Mouse (Mus musculus) liver, embryonic 11.5 days (tissue): Measurements from ENCODE around the gene Dscaml1. TPM values are rescaled to one million over a fixed set of nuclear protein-coding genes. Genes with fewer than 3 reads are reported as not detected.

ENCODE experiments used
- ATAC-seq: fragments of 200-750 bp; cut with Nextera tagmentation; replicated peaks from 2 replicates; pipeline ENCODE4 v1.8.0; 2017; ENCODE audit warnings: moderate number of reproducible peaks, mild to moderate bottlenecking, moderate TSS enrichment, moderate library complexity; ENCODE audit not compliant: low FRiP score
- DNase-seq: peaks from one replicate; pipeline ENCODE4 v3.0.0-alpha.2; 2017; ENCODE audit warnings: low spot score
- H3K27ac ChIP-seq: fragments of 300-500 bp; sonication (generic); 2 replicates; pipeline ENCODE4 v1.5.1; 2014; ENCODE audit warnings: mild to moderate bottlenecking, low read depth, low read length, control low read depth
- H3K27me3 ChIP-seq: fragments of 300-500 bp; sonication (generic); replicated peaks from 2 replicates; pipeline ENCODE4 v1.6.1; 2014; ENCODE audit warnings: low read length, mixed read lengths; ENCODE audit not compliant: control insufficient read depth, insufficient read depth
- H3K36me3 ChIP-seq: fragments of 300-500 bp; sonication (generic); 2 replicates; pipeline ENCODE4 v1.6.1; 2014; ENCODE audit warnings: mild to moderate bottlenecking, low read length, moderate library complexity, mixed read lengths; ENCODE audit not compliant: control insufficient read depth, insufficient read depth
- H3K4me1 ChIP-seq: fragments of 300-500 bp; sonication (generic); replicated peaks from 2 replicates; pipeline ENCODE4 v1.6.1; 2014; ENCODE audit warnings: low read length, mixed read lengths; ENCODE audit not compliant: control insufficient read depth, insufficient read depth
- H3K4me2 ChIP-seq: fragments of 300-500 bp; sonication (generic); 2 replicates; pipeline ENCODE4 v1.6.1; 2014; ENCODE audit warnings: mild to moderate bottlenecking, control low read depth, moderate library complexity
- H3K4me3 ChIP-seq: fragments of 300-500 bp; sonication (generic); 2 replicates; pipeline ENCODE4 v1.5.1; 2014; ENCODE audit warnings: low read depth, low read length, control low read depth
- H3K9ac ChIP-seq: fragments of 300-500 bp; sonication (generic); 2 replicates; pipeline ENCODE4 v1.6.1; 2014; ENCODE audit warnings: low read depth, low read length, control low read depth
- H3K9me3 ChIP-seq: fragments of 300-500 bp; sonication (generic); 2 replicates; pipeline ENCODE4 v1.6.1; 2016; ENCODE audit warnings: low read length, inconsistent platforms, mixed read lengths; ENCODE audit not compliant: control insufficient read depth
- WGBS: fragments of 180-500 bp; shearing (Covaris S2); extraction: QIAGEN DNeasy Blood & Tissue Kit; methylation state at CpG from one replicate; pipeline ENCODE4 v1.1.7; 2014; 5-methylcytosine and 5-hydroxymethylcytosine counted together
- polyA plus RNA-seq: library from polyadenylated mRNA; unstranded; fragments of >200 nt; fragmentation: Nextera tagmentation; extraction: Ambion mirVana; gene quantifications from 2 replicates; pipeline ENCODE4 v1.2.1, GENCODE M21; 2014

The Dscaml1 gene
- polyA plus RNA-seq, 1 experiment from 2014 or later = 0.27 TPM

- no peak for DNase-seq
- WGBS = 77% methylated on average over 5 of the region's 5 CpGs
Measured at GRCm38 (mm10) chr9:45598117-45598516, 171.7 kb downstream of the Dscaml1 start.

GRCm38 (mm10) chr9:45599377-45599776, 172.9 kb downstream of the Dscaml1 start:
- H3K4me1 ChIP-seq = no peaks in the 10 kb centered on the region
- no peak for DNase-seq
- 51% methylated on average over 4 of the region's 4 CpGs for WGBS
- H3K4me2 ChIP-seq = no peak overlapping the region
- H3K9ac ChIP-seq = no peak overlapping the region
- no peak overlapping the region for H3K27ac ChIP-seq
- ATAC-seq = no peak
- no peaks in the 10 kb centered on the region for H3K36me3 ChIP-seq
- H3K4me3 ChIP-seq = no peak overlapping the region
- no peaks in the 10 kb centered on the region for H3K9me3 ChIP-seq
- H3K27me3 ChIP-seq = no peaks in the 10 kb centered on the region; the same call in 1 of the 2 replicates

More at GRCm38 (mm10) chr9:45598117-45598516, 171.7 kb downstream of the Dscaml1 start:
- H3K27me3 ChIP-seq = no peaks in the 10 kb centered on the region; the same call in 1 of the 2 replicates
- no peaks in the 10 kb centered on the region for H3K9me3 ChIP-seq
- no peak overlapping the region for H3K4me2 ChIP-seq
- no peak for ATAC-seq
- H3K4me1 ChIP-seq = no peaks in the 10 kb centered on the region
- H3K27ac ChIP-seq = no peak overlapping the region
- H3K9ac ChIP-seq = no peak overlapping the region
- H3K36me3 ChIP-seq = no peaks in the 10 kb centered on the region
- H3K4me3 ChIP-seq = no peak overlapping the region

- Histone ChIP-seq H3K27ac (no peak overlapping the region), H3K9me3 (no peaks in the 10 kb centered on the region), H3K4me1 (no peaks in the 10 kb centered on the region), H3K36me3 (no peaks in the 10 kb centered on the region), H3K9ac (no peak overlapping the region), H3K4me3 (no peak overlapping the region), H3K4me2 (no peak overlapping the region), H3K27me3 (no peaks in the 10 kb centered on the region)
- DNase-seq (no peak), ATAC-seq (no peak)
Measured at GRCm38 (mm10) chr9:45607337-45607736, 180.9 kb downstream of the Dscaml1 start.

GRCm38 (mm10) chr9:45608097-45609031, 181.9 kb downstream of the Dscaml1 start:
- Histone ChIP-seq H3K4me3 (no peak overlapping the region), H3K4me1 (no peaks in the 10 kb centered on the region), H3K27ac (no peak overlapping the region), H3K9ac (no peak overlapping the region), H3K27me3 (no peaks in the 10 kb centered on the region), H3K4me2 (no peak overlapping the region), H3K9me3 (no peaks in the 10 kb centered on the region), H3K36me3 (no peaks in the 10 kb centered on the region)
- 51% methylated on average over 13 of the region's 13 CpGs for WGBS
- ATAC-seq (no peak), DNase-seq (no peak)

- H3K36me3 ChIP-seq = no peaks in the 10 kb centered on the region
- no peaks in the 10 kb centered on the region for H3K27me3 ChIP-seq
- H3K4me1 ChIP-seq = no peaks in the 10 kb centered on the region
- H3K4me3 ChIP-seq = no peak overlapping the region
- no peaks in the 10 kb centered on the region for H3K9me3 ChIP-seq
- H3K9ac ChIP-seq = no peak overlapping the region
- no peak overlapping the region for H3K4me2 ChIP-seq
- DNase-seq = no peak
- 73% methylated on average over 11 of the region's 11 CpGs for WGBS
- H3K27ac ChIP-seq = no peak overlapping the region
- ATAC-seq = no peak
Measured at GRCm38 (mm10) chr9:45610336-45611060, 184.1 kb downstream of the Dscaml1 start.

GRCm38 (mm10) chr9:45614616-45615015, 188.2 kb downstream of the Dscaml1 start:
- no peaks in the 10 kb centered on the region for H3K27me3 ChIP-seq
- no peak overlapping the region for H3K4me3 ChIP-seq
- H3K9ac ChIP-seq = no peak overlapping the region
- ATAC-seq = no peak
- no peak overlapping the region for H3K27ac ChIP-seq
- WGBS = 68% methylated on average over 1 of the region's 1 CpGs
- no peak for DNase-seq
- H3K36me3 ChIP-seq = no peaks in the 10 kb centered on the region
- no peak overlapping the region for H3K4me2 ChIP-seq
- H3K4me1 ChIP-seq = no peaks in the 10 kb centered on the region
- H3K9me3 ChIP-seq = no peaks in the 10 kb centered on the region

- Histone ChIP-seq H3K36me3 (no peaks in the 10 kb centered on the region), H3K9me3 (no peaks in the 10 kb centered on the region), H3K4me3 (no peak overlapping the region), H3K27ac (no peak overlapping the region), H3K4me1 (no peaks in the 10 kb centered on the region), H3K27me3 (no peaks in the 10 kb centered on the region), H3K9ac (no peak overlapping the region), H3K4me2 (no peak overlapping the region)
- no peak for DNase-seq
- no peak for ATAC-seq
- 81% methylated on average over 10 of the region's 10 CpGs for WGBS
Measured at GRCm38 (mm10) chr9:45617889-45618288, 191.5 kb downstream of the Dscaml1 start.

GRCm38 (mm10) chr9:45618443-45618842, 192.0 kb downstream of the Dscaml1 start:
- ATAC-seq (no peak), DNase-seq (no peak)
- H3K4me2 ChIP-seq = no peak overlapping the region
- no peak overlapping the region for H3K4me3 ChIP-seq
- WGBS = 87% methylated on average over 7 of the region's 7 CpGs
- no peaks in the 10 kb centered on the region for H3K27me3 ChIP-seq
- H3K27ac ChIP-seq = no peak overlapping the region
- no peaks in the 10 kb centered on the region for H3K36me3 ChIP-seq
- no peaks in the 10 kb centered on the region for H3K4me1 ChIP-seq
- H3K9me3 ChIP-seq = no peaks in the 10 kb centered on the region
- H3K9ac ChIP-seq = no peak overlapping the region
